Mouse (Mus musculus): ENCODE measurements around the gene Rnf43.

- TF ChIP-seq POLR2A (IDR thresholded peaks at IDR 0.05; ENCODE audit: low read depth, low read length): no peak
- no peak for TF ChIP-seq CTCF (IDR thresholded peaks at IDR 0.05; ENCODE audit: extremely low read depth, insufficient read length, insufficient replicate concordance, low read depth, low read length)
Observed at GRCm38 (mm10) chr11:87779392-87779791, 116.9 kb downstream of the Rnf43 start.
